Mouse (Mus musculus) cerebellum, postnatal 10 days (tissue): ENCODE data around the gene Fscb.

Source experiments
- DNase-seq, 2 experiments: peaks; one replicate each; pipeline ENCODE4 v3.0.0; 2021; ENCODE audit warnings: mixed read lengths in 2 of 2

The Fscb gene

GRCm38 (mm10) chr12:64474590-64474989 is at the start of gene Fscb:
Fscb (minus strand) TSS chr12:64474690.
- DNase-seq: no peak

DNA sequence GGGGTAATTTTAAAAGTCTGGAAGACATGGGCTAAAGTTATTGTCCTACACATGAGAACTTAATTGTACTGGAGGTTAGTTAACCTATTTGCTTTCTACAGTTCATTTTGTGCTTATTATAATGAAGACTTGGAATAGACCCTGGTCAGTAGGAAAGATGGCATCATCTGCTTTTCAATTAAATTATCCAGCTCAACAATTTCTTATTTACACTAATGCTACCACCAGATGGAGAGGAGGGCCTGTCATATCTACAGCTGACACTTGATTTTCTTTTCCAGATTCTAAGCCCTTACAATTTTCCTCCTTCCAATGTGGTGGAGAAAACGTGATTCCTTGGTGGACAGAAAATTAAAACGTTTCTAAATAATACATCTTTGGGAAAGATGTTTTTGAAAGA is 42.3 kb upstream of the Fscb start:
- DNase-seq: peak in 1 of 2 experiments; percentile 45

DNA sequence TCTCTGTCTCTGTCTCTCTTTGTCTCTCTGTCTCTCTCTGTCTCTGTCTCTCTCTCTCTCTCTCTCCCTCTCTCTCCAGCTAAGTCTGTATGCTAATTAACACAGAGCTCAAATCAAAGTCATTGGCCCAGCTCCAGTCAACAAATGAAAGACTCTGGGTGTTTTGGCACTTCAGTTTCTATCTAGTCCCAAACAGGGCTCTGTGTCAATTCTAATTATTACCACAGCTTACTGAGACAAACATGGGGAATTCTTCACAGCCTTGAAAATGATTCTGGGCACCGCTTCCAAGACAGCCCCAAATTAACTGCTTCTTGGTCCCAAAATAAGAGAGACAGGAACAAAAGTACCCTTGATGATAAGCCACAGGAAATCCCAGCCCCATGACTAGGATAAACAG is 38.9 kb upstream of the Fscb start:
- DNase-seq: peak; percentile 84 to 89

- peak; percentile 53 to 57 for DNase-seq
Measured at GRCm38 (mm10) chr12:64497706-64498105, 23.2 kb upstream of the Fscb start.

DNA sequence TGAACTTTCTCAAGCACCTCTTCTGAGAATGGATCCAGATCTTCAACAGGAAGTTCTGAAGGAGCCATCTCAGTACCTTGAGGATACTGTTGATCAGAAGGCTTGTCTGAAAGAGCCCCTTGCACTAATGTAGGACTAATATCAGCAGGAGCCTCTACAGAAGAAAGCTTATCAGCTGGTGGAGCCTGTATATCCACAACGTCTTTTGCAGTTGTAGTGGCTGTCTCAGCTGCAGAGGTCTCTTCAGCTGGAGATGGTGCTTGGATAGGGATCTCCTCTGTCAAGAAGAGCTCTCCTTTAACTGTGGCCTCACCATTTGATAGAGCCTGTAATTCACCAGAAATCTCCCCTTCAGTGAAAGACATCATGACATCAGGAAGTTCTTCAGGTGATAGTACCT is 875 bp downstream of the Fscb start:
- no peak for DNase-seq

DNA sequence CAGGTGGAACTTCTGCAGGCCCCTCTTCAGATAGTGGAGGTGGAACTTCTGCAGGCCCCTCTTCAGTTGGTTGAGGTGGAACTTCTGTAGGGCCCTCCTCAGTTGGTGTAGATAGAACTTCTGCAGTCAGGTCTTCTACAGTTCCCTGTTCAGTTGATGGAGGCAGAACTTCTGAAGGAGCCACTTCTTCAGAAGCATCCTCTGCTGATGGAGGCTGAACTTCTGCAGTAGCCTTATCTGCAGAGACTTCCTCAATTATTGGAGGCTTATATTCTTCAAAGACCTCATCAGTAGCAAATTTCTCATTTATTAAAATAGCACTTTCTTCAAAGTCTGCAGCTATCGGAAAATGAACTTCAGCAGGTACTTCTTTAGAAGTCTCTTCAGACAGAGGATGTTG is 1.4 kb downstream of the Fscb start:
- DNase-seq: no peak

GRCm38 (mm10) chr12:64455228-64455627 is 19.3 kb downstream of the Fscb start:
- DNase-seq: no peak

DNA sequence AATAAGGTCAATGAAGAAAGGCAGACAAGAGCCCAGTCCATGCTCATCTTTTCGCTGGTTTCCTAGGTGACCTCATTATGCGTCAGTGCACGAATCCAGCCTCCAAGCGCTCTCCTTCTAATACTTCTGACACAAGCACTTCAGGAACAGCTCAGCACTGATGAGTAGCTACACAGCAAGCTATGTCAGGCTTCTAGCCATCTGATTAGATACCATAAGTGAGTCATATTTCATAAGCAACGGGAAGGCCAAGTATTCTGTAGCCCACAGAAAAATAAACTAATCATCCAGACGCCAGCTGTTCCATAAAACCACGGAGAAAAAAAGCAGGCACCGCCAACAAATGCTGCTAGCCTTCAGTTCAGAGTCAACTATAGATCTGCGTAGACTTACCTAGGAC is 24.6 kb downstream of the Fscb start:
- DNase-seq: peak in 1 of 2 experiments; percentile 2

- DNase-seq: no peak
Measured at GRCm38 (mm10) chr12:64436675-64437074, 37.8 kb downstream of the Fscb start.
